Mouse (Mus musculus) embryo, embryonic 11.5 days (tissue): ENCODE measurements around the gene Pard3b.

Experiments used
- DNase-seq: peaks from one replicate; pipeline ENCODE4 v3.0.0-alpha.2; 2012; ENCODE audit warnings: low read depth, low spot score

The Pard3b gene

DNA sequence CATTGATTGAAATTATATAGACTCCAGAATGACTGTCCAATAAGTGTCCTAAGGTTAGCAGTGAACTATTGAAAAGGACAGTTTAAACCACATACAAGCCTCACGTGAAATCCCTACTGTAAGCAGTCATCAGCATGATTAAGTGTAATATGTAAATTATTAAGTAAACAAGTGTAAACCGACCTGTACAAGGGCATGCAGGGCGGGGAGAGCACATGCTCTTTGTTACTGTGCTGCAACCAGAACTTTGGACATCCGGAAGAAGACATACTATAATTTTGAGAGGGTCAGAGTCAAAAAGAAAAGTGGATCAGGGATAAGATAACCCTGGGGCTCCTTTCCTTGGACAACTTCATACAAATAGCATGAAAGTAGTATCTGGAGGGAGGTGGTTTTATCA, 749.4 kb downstream of the Pard3b start:
- no peak for DNase-seq

GRCm38 (mm10) chr1:62392863-62393262, 754.2 kb downstream of the Pard3b start:
- no peak for DNase-seq

DNA sequence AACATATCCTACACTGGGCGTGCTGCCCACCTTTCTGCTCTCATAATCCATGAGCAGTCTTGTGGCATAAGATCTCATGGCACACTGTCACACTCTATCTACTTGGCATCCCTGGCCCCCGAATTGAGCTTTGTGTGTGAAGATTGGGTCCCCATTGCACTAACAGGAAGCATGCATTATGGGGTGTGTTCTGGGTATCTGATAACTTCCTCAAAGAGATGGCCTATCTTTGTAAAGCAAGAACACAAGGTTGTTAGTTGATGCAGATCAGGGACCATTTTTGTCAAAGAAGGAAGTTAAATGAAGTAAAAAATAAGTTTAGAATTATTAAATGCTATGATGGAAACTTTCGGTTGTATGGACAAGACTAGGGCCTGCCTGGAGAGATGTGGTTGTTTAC, 755.9 kb downstream of the Pard3b start:
- no peak for DNase-seq

GRCm38 (mm10) chr1:62398261-62398660, 759.6 kb downstream of the Pard3b start:
- DNase-seq: no peak

DNA sequence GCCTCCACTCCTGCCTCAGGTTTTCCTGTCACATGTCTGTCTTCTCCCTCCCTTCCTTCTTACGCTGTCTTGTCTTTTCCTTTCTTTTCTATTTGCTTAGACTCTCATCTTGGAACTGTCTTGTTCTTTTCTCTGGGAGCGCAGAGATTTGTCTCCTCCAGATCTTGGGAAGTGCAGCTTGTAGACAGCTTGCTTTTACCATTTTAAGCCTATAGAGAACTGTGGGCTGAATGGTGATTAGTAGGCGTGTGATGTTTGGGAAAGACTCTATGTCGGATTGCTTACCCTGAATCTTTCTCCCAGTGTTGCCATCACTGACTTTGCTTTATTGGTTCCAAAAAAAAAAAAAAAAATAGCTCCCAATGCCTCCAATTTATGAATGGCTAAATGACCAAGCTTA, 760.1 kb downstream of the Pard3b start:
- no peak for DNase-seq

- DNase-seq: no peak
These were observed 766.4 kb downstream of the Pard3b start for GRCm38 (mm10) chr1:62405061-62405460.

DNA sequence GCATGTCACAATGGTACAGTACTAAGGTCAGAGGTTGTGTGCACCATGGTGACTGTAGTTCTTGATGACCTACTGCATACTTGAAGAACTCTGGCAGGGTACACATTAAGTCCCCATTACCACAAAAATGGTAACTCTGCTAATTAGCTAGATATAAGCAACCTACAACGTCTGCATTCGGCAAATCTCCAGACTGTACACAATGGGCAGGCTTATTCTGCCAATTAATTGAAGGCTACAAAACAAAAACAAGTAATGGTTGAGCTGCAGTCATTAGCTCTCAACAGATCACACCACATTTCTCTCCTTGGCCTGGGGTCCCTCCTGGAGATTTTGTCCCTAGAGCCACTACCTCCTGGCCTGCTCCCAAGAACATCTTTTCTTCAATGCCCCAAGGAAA, 772.7 kb downstream of the Pard3b start:
- DNase-seq: no peak

DNA sequence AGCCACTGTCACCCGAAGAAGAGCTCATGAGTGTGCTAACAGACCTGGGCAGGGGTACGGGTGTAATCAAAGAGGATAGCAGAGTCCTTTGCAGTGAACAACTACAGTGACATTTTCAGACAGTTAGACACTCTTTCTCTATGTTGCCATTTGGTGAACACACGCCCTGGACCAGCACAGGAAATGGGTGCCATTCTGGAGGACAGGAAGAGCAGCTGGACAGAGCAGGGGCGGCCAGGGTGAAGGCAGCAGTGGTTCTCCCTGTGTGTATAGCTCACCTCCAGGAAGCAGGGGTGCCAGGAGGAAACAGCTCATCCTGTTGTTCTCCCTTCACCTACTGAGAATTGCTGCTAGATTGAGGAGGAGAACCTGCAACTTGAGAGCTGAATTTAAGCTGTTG, 773.4 kb downstream of the Pard3b start:
- DNase-seq: no peak

DNA sequence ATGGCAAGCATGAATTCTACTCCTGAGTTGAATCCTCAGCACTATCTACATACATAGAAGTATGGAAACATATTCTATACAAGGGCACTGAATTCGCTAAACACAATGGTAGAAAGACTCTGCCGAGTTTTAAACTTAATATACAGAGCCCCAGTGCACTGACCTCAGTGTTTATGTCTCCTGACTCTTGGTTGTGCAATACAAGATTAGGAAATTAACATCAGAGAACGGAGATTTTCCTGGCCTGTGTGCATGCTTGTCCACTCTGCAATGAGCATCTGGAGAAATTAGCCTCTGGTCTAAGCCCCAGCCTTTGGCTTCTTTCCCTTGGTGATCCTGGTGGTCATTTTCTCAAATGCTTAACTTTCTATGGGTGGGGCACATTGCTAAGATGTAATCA, 774.4 kb downstream of the Pard3b start:
- DNase-seq: no peak

GRCm38 (mm10) chr1:62414521-62414920, 775.9 kb downstream of the Pard3b start:
- DNase-seq: no peak

GRCm38 (mm10) chr1:62416627-62417374, 778.2 kb downstream of the Pard3b start:
- DNase-seq: no peak

GRCm38 (mm10) chr1:62422896-62423650, 784.4 kb downstream of the Pard3b start:
- DNase-seq: no peak

GRCm38 (mm10) chr1:62425369-62425768, 786.7 kb downstream of the Pard3b start:
- DNase-seq: no peak

GRCm38 (mm10) chr1:62428736-62429135, 790.1 kb downstream of the Pard3b start:
- DNase-seq: no peak

- DNase-seq: no peak
These were observed 790.9 kb downstream of the Pard3b start for GRCm38 (mm10) chr1:62429333-62430182.

GRCm38 (mm10) chr1:62431054-62431453, 792.4 kb downstream of the Pard3b start:
- DNase-seq: no peak

GRCm38 (mm10) chr1:62433891-62434290, 795.3 kb downstream of the Pard3b start:
- no peak for DNase-seq

DNA sequence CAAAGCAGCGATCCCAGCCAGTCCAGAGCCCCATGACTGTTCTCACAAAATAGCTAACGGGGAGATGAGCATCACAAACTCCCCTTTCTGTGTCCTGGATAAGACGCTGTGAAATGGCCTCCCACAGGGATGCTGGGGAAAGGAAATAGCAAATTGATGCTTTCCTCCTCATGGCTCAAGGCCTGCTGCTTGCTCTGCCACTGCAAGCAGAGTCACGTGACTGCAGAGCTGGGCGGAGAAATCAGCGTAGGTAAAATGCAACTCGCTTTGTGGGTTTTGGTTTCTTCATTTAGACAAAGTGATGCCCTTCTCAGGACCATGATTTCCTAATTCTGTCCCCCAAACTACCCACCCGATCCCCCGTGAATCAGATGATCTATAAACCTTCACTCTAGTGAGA, 797.2 kb downstream of the Pard3b start:
- no peak for DNase-seq

- DNase-seq: no peak
These were observed 797.7 kb downstream of the Pard3b start for GRCm38 (mm10) chr1:62436304-62436703.

DNA sequence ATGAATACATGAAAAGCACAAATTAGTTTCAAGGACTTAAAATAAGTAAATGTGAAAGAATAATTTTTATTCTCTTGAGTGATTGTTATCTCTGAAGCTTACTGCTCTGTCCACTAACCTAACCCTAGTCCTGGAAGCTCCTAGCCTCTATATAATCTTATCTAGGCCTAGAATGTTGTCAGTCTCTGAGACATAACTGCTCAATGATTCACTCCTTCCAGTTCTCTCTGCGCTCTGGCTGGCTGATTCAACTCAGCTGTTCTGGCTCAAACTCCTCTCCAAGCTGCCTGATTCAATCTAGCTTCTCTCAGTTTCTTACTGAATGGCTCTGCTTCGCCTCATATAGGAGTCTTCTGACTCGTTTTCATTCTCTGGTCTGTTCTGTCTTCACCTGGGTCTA, 798.9 kb downstream of the Pard3b start:
- no peak for DNase-seq

DNA sequence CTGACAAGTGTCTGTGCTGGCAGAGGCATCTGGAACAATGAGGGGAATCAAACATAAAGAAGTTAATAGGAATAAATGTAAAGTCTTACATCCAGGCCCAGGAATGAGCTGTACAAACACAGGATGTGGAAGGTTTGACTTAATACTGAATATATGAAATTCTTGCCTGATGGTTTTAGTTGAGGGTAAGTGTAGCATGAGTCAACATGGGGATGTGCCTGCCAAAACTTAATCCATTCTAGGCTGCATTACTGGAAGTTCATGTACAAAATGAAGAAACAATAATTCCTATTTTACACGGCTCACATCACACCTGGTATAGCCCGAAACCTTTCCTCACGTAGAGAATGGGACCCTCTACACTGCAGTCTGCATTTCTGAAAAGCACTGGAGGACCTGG, 805.8 kb downstream of the Pard3b start:
- no peak for DNase-seq

GRCm38 (mm10) chr1:62446818-62447217, 808.2 kb downstream of the Pard3b start:
- DNase-seq: no peak
